Mouse (Mus musculus) liver, embryonic 14.5 days (tissue): Measurements from ENCODE around the gene C1qtnf2. TPM values are rescaled to one million over a fixed set of nuclear protein-coding genes. Genes with fewer than 3 reads are reported as not detected.
A peak's percentile ranks its signal among the peaks of the same experiment; 100 is the strongest.

ENCODE experiments used
- ATAC-seq: fragments of 200-750 bp; cut with Nextera tagmentation; 2 replicates; pipeline ENCODE4 v1.8.0; 2017; ENCODE audit warnings: moderate number of reproducible peaks, mild to moderate bottlenecking, moderate library complexity; ENCODE audit not compliant: insufficient read depth
- DNase-seq, 3 experiments: peaks; one replicate each; pipeline ENCODE4 v3.0.0-alpha.2; 2012 to 2013; ENCODE audit warnings: low read depth in 3 of 3, low spot score in 3 of 3
- H3K27ac ChIP-seq: fragments of 300-500 bp; sonication (generic); 2 replicates; pipeline ENCODE4 v1.5.1; 2014; ENCODE audit warnings: moderate library complexity, mild to moderate bottlenecking, control low read depth, inconsistent platforms
- H3K27me3 ChIP-seq: fragments of 300-500 bp; sonication (generic); 2 replicates; pipeline ENCODE4 v1.6.1; 2014; ENCODE audit warnings: mild to moderate bottlenecking, low read length, moderate library complexity; ENCODE audit not compliant: control insufficient read depth, insufficient read depth
- H3K36me3 ChIP-seq: fragments of 300-500 bp; sonication (generic); replicated peaks from 2 replicates; pipeline ENCODE4 v1.6.1; 2014; ENCODE audit warnings: low read depth; ENCODE audit not compliant: control insufficient read depth, insufficient read depth
- H3K4me1 ChIP-seq, 2 experiments: fragments of 200-500 bp in 1 of 2; fragments of 300-500 bp in 1 of 2; sonication (generic) in 1 of 2; replicated peaks; 2 replicates each; pipeline ENCODE4 v1.6.1; 2012 to 2014; ENCODE audit warnings: antibody characterized with exemption in 1 of 2, inconsistent platforms in 1 of 2, low read length in 1 of 2; ENCODE audit not compliant: control insufficient read depth in 2 of 2, insufficient read depth in 2 of 2
- H3K4me2 ChIP-seq: fragments of 300-500 bp; sonication (generic); 2 replicates; pipeline ENCODE4 v1.6.1; 2014; ENCODE audit warnings: low read depth, mild to moderate bottlenecking, control low read depth, moderate library complexity
- H3K4me3 ChIP-seq, 2 experiments: fragments of 200-500 bp in 1 of 2; fragments of 300-500 bp in 1 of 2; sonication (generic) in 1 of 2; 2 replicates each; pipeline ENCODE4 v1.5.1; 2012 to 2014; ENCODE audit warnings: low read depth in 2 of 2, low read length in 2 of 2, mild to moderate bottlenecking in 2 of 2, control low read depth in 1 of 2, inconsistent platforms in 1 of 2, moderate library complexity in 1 of 2; ENCODE audit not compliant: insufficient read depth in 1 of 2
- H3K9ac ChIP-seq: fragments of 300-500 bp; sonication (generic); replicated peaks from 2 replicates; pipeline ENCODE4 v1.6.1; 2014; ENCODE audit warnings: mild to moderate bottlenecking, control low read depth, moderate library complexity
- H3K9me3 ChIP-seq: fragments of 300-500 bp; sonication (generic); 2 replicates; pipeline ENCODE4 v1.6.1; 2016; ENCODE audit warnings: low read length, mixed read lengths; ENCODE audit not compliant: control insufficient read depth
- CTCF ChIP-seq: IDR thresholded peaks from 2 replicates; pipeline ENCODE4 v1.5.1; 2016; ENCODE audit warnings: antibody characterized with exemption, low read depth, control low read depth
- EP300 ChIP-seq: IDR thresholded peaks from 2 replicates; pipeline ENCODE4 v1.6.1; 2016; ENCODE audit warnings: antibody characterized with exemption, low read depth
- WGBS: fragments of 180-500 bp; shearing (Covaris S2); extraction: QIAGEN DNeasy Blood & Tissue Kit; methylation state at CpG from one replicate; pipeline ENCODE4 v1.1.7; 2014; ENCODE audit not compliant: insufficient replicate concordance; 5-methylcytosine and 5-hydroxymethylcytosine counted together
- polyA plus RNA-seq, 2 experiments: library from polyadenylated mRNA; depleted of rRNA in 1 of 2; stranded (reverse) in 1 of 2; unstranded in 1 of 2; fragments of >200 nt; fragmentation: Nextera tagmentation in 1 of 2; extraction: Ambion mirVana in 1 of 2; gene quantifications; 2 replicates each; pipeline versions ENCODE4 v1.2.1 to v1.2.3; 2012 to 2014

Gene C1qtnf2
- polyA plus RNA-seq, 2 experiments, result 0.32 to 0.41 TPM

- Histone ChIP-seq H3K27me3 (no peaks in the 10 kb centered on the region), H3K4me2 (no peak overlapping the region), H3K9me3 (no peaks in the 10 kb centered on the region), H3K9ac (no peak overlapping the region), H3K4me1 (no peaks in the 10 kb centered on the region), H3K36me3 (no peaks in the 10 kb centered on the region), H3K4me3 (no peak overlapping the region), H3K27ac (no peak overlapping the region)
- ATAC-seq, result no peak
- TF ChIP-seq EP300 (no peak), CTCF (no peak)
- DNase-seq, result no peak
Observed at GRCm38 (mm10) chr11:43518086-43518485, 44.0 kb downstream of the C1qtnf2 start.

GRCm38 (mm10) chr11:43518821-43519220 lies 44.7 kb downstream of the C1qtnf2 start:
- TF ChIP-seq CTCF (no peak), EP300 (no peak)
- H3K4me1 ChIP-seq, result no peaks in the 10 kb centered on the region
- H3K4me2 ChIP-seq, result no peak overlapping the region
- H3K9ac ChIP-seq, result no peak overlapping the region
- ATAC-seq, result no peak
- no peak overlapping the region for H3K4me3 ChIP-seq
- no peak for DNase-seq
- no peaks in the 10 kb centered on the region for H3K27me3 ChIP-seq
- H3K27ac ChIP-seq, result no peak overlapping the region
- H3K36me3 ChIP-seq, result no peaks in the 10 kb centered on the region
- H3K9me3 ChIP-seq, result no peaks in the 10 kb centered on the region

- Histone ChIP-seq H3K27me3 (no peaks in the 10 kb centered on the region), H3K4me3 (no peak overlapping the region), H3K4me2 (no peak overlapping the region), H3K4me1 (no peaks in the 10 kb centered on the region), H3K9me3 (no peaks in the 10 kb centered on the region), H3K27ac (no peak overlapping the region), H3K36me3 (no peaks in the 10 kb centered on the region), H3K9ac (no peak overlapping the region)
- ATAC-seq (no peak), DNase-seq (no peak)
- no peak for TF ChIP-seq CTCF
- TF ChIP-seq EP300, result no peak
- 66% methylated on average over 3 of the region's 3 CpGs for WGBS
Observed at GRCm38 (mm10) chr11:43520521-43520920, 46.4 kb downstream of the C1qtnf2 start.

- H3K4me1 ChIP-seq, result 0 out of 4 replicates have a peak, but pooled peaks cover 0 to 4% of the 10 kb centered on the region in 2 experiments
- DNase-seq (no peak), ATAC-seq (no peak)
- 2% methylated on average over 23 of the region's 25 CpGs for whole genome bisulfite sequencing
- no peaks in the 10 kb centered on the region for H3K9me3 ChIP-seq
- peak overlapping the region; percentile 52 to 60 for H3K4me3 ChIP-seq
- peaks cover 16% of the 10 kb centered on the region for H3K27me3 ChIP-seq
- H3K4me2 ChIP-seq, result peak overlapping the region; percentile 50
- peak overlapping the region; percentile 40 for H3K9ac ChIP-seq
- no peak overlapping the region for H3K27ac ChIP-seq
- H3K36me3 ChIP-seq, result no peaks in the 10 kb centered on the region
- TF ChIP-seq CTCF (no peak), EP300 (no peak)
Observed at GRCm38 (mm10) chr11:43528078-43528682, 54.1 kb downstream of the C1qtnf2 start.

GRCm38 (mm10) chr11:43528683-43529499 lies 54.8 kb downstream of the C1qtnf2 start, which contains the start of gene Ccnjl:
Gene Ccnjl, plus strand, starts transcription at chr11:43528784.
- ATAC-seq (peak; percentile 65), DNase-seq (no peak)
- peak within 1 kb of the TSS; percentile 40 for H3K9ac ChIP-seq
- peak within 1 kb of the TSS; percentile 50 for H3K4me2 ChIP-seq
- peak within 1 kb of the TSS; percentile 52 to 60 for H3K4me3 ChIP-seq
- H3K36me3 ChIP-seq, result no peaks in the 10 kb centered on the region
- H3K27ac ChIP-seq, result no peak within 1 kb of the TSS
- WGBS, result under 1% methylated on average over 64 of the region's 79 CpGs
- 0 out of 4 replicates have a peak, but pooled peaks cover 0 to 4% of the 10 kb centered on the region in 2 experiments for H3K4me1 ChIP-seq
- peaks cover 16% of the 10 kb centered on the region for H3K27me3 ChIP-seq
- TF ChIP-seq CTCF, result peak; percentile 29; the same call in 1 of the 2 replicates
- no peak for TF ChIP-seq EP300
- H3K9me3 ChIP-seq, result no peaks in the 10 kb centered on the region
